Mouse (Mus musculus) right cerebral cortex, adult 2 months (tissue): ENCODE data around the gene Vmn1r196.
"Not testable (repeated sequence)": the region's sequence is repeated elsewhere in the genome, so short reads cannot be mapped to it uniquely, and the experiment has no call there.

Experiments used
- DNase-seq, 2 experiments: peaks; one replicate each; pipeline ENCODE4 v3.0.0; 2021 to 2022; ENCODE audit warnings: low spot score in 2 of 2

Vmn1r196 gene

DNA sequence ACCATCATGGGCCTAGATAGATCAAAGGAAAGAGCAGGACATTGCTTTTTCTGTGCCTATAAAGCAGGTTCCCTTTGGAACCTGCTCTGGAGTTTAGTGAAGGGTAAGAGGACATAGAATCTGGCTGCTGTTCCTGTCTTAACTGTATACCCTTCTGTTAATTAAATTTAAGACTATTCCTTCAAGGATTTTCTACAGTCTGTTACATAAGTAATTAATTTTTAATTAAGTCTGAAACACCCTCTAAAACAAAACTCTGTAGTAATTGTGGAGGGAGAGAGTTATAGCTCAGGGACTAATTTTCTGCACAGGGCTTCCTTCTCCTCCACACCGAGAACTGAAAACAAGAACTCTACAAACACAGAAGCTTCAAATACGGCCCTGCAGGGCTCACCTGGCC lies at the start of gene Vmn1r196:
Vmn1r196 (plus strand) TSS at position 301 of the 400 bp plus-strand sequence.
- no peak for DNase-seq

DNA sequence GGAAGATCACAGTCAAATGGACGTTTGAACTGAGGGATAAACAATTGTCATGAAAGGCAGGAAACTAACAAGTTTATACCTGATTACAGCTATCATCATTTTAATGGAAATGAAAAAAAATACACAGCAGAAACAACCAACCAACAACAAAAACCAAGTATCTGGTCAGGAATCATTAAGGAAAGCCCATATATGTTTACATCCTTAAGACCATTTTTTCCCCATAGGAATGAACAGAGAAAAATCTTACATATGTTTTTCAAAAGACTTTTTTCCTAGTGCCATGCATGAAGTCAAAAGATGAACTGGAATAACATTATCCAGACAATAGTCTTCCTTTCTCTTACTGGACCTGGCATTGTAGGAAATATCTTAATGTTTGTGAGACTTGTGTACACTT lies 45.8 kb upstream of the Vmn1r196 start, which contains the start of gene Vmn1r194:
Vmn1r194 (plus strand) TSS at position 301 of the 400 bp plus-strand sequence.
- DNase-seq, result no peak

DNA sequence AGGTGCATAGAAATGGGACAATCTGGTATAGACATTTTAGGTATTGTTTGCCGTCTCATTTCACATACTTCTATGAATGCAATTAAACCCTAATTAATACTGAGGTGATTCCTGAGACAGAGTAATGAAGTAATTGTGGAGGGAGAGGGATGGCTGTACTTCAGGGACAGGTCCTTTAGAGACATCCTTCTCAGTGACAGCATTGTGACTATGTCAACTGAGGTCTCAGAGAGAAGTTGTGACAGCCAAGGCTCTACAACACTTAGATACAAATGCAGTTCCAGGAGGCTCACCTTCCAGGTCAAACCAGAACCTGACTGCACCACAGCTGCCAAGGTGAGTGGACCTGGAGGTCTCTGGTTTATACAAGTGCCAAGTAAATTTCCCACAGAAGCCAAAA lies 19.5 kb upstream of the Vmn1r196 start, which contains the start of gene Vmn1r195:
Vmn1r195 (plus strand) TSS at position 301 of the 400 bp plus-strand sequence.
- not testable (repeated sequence) for DNase-seq

DNA sequence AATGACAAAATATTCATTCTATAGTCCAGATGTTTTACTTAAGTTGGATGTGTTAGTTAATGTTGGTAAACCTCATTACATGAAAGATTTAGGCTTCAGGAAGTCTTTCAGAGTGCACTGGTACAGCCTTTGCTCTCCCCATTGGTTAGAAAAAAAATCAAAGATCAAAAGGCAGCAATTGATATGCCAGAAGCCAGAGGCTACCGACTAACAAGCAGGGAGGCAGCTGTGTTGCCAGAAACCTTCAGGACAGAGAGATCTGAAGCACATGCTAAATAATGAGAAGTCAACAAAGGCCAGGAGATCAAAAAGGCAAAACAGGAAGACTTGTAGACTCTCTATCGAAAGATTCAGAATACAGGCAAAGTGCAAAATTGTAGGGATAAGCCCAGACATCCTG lies 18.0 kb upstream of the Vmn1r196 start:
- no peak for DNase-seq

DNA sequence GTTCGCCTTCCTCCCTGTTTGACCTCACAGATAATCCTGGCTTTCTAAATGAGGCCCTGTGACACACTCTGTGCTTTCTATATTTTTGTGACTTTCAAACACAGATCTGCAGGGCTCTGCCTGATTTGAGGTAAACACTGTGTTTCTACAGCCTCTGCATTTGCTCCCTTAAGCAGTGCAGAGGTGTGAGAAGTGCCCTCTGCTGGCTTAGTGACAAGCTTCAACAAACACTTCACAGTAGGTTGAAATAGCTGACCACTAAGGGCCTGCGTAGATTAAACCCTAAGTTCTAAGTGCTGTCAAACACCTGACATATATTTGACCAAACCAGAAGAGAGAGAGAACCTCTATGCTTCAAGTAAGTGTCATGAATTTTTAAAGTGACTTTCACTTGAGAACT lies 5.1 kb upstream of the Vmn1r196 start:
- no peak for DNase-seq

DNA sequence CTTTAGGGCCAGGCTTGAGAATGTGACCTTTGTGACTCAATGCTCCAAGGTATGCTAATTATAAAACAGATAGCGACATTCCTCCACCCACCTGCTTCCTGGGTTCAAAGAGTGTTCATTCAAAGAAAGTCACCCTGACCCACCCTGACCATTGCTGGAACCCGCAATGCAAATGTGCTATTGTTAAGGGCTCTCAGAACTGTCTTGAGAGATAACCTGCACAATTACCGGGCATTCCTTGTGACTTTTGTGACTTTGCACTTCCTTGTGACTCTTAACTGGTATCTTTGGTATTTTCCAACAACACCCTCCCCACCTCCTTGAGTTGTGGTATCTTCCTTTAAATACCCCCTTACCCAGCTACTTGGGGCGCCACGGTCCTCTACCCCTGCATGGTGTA lies 18.4 kb downstream of the Vmn1r196 start:
- DNase-seq, result not testable (repeated sequence)

DNA sequence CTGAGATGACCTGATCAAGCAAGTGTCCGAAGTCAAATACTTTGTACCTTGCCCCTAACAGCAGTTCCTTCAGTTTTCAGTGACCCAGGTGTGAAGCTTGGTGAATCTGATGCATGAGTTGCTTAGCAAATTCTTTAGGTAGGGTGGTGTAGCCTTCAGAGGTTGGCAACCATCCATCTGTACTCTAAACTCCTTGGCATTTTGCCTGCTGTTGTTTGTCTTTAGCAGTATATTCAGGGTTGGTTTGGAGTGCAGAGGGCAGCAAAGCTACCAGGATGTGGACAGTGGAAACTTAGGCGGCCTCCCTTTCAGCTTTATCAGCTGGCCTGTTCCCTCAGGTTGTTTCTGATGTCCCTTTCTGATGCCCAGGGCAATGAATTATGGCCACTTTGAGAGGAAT lies 25.6 kb downstream of the Vmn1r196 start:
- DNase-seq, result no peak

DNA sequence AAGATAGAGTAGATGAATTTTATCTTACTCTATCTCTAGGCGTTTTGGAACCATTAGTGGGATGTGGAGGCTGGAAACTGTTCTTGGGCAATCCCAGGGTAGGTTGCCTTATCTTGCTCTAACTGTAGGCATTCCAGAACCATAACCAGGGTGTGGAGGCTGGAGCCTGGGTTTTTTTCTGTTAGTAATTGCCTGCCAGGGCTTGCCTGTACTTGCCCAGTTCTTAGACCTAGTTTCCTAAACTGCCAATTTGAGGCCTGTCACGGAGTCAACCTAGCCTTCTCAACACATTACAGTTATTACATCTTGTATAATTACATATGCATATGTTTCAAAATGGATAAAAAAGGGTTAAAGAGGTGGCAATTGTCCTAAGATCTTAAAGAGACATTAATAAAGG lies 27.6 kb downstream of the Vmn1r196 start:
- DNase-seq, result no peak

DNA sequence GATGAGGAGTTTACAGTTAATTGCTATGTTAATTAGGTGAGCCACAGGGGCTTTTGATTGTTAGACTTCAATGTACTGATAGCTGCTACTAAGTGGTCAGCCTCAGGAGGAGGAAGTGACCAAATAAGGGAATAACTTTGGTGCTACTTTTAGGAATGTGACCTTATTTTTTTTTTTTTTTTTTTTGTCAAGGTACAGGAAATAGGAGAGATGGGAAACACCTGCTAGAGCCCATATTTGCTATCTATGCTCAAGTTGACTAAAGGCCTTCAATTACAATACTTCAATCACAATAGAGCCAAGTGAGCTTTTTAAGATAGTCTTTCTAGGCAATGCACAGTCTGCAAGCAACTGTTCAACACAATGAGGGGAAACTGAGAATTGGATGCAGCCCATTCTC lies 30.4 kb downstream of the Vmn1r196 start:
- DNase-seq, result no peak

DNA sequence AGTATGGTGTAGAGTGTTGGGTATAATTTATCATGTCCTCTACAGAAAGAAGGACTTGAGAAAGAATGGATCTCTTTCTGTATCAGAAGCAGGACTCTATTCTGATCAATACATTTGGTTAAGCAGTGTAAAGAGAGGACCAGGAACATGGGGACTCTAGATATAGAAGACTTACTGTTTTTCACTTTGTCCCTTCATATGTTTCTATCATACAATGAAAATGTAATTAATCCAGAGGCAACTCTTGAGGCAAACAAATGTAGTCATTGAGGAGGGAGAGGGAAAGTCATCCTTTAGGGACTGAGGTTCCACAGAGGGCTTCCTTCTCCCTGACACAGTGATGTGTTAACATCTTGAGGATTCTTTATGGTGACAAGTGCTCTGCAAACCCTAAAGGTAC lies 34.6 kb downstream of the Vmn1r196 start, which contains the start of gene Vmn1r197:
Vmn1r197 (plus strand) TSS at position 301 of the 400 bp plus-strand sequence.
- DNase-seq, result no peak

DNA sequence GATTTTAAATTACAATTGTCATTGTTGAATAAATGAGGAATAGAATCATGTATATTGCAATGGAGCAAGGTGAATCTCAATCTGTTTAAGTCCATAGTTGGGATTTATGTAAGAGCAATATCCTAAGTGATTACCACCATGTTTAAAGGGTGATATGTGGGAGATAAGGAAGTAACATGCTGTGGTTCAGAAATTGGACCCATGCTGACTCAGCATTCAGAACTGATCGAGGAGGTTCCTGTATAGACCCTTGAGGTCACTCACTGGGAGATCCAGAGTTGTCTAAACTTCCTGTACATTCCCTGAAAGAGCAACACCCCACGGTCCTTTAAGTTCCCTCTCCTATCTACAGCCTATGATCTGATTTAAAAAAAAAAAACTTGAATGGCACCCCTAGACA lies 43.5 kb downstream of the Vmn1r196 start:
- DNase-seq, result no peak

DNA sequence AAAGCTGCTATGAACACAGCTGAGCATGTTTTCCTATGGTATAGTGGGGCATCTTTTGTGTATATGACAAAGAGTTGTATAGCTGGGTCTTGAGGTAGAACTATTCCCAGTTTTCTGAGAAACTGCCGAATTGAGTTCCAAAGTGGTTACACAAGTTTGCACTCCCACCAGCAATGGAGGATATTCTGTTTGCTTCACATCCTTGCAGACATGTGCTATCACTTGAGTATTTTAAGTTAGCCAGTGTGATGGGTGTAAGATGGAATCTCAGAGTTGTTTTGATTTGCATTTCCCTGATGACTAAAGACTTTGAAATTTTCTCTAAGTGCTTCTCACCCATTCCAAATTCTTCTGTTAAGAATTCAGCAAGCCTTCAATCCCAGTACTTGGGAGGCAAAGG lies 45.8 kb downstream of the Vmn1r196 start:
- DNase-seq, result no peak
